ENCODE assay signal across 35 mouse cellular contexts in the genomic region with DNA sequence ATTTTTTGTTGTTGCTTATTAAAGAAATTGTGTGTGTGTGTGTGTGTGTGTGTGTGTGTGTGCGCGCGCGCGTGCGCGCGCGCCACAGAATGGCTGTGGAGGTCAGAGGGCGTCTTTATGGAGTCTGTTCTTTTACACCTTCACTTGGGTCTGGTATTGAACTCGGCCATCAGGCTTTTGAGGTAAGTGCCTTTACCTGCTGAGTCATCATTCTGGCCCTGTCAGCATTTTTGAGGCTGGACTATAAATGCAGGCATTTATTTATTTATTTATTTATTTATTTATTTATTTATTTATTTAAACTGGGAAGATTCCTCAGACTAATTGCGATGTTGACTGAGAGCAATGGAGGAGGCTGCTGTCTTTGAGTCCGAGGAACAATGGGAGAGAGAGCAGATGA.
"Had no signal": no experiment of that assay in that cellular context is flagged by ENCODE, and none has a peak within 500 bp of the region (broad histone marks: within the 10 kb centered on the region; RNA-seq: fewer than 3 reads in every experiment).

No protein-coding gene starts in this region.

- H3K9ac ChIP-seq: heart, embryonic 12.5 days; heart, embryonic 13.5 days; heart, embryonic 15.5 days; hindbrain, embryonic 12.5 days; hindbrain, embryonic 13.5 days; hindbrain, embryonic 14.5 days; hindbrain, embryonic 15.5 days; intestine, embryonic 15.5 days; kidney, embryonic 15.5 days had no signal

- DNase-seq: heart, postnatal 10 days; heart, postnatal 14 days; heart, postnatal 36 days; heart, postnatal 4 days; kidney, adult 11 months; kidney, adult 18-20 months; kidney, adult 2 months; kidney, adult 8-10 months; kidney, adult 9 months; kidney, postnatal 10 days; kidney, postnatal 14 days; kidney, postnatal 25 days; kidney, postnatal 36 days; kidney, postnatal 4 days; layer of hippocampus, adult 9-11 months; layer of hippocampus, postnatal 36 days had no signal

- H3K9me3 ChIP-seq: heart, embryonic 10.5 days; heart, embryonic 12.5 days; heart, embryonic 13.5 days; heart, embryonic 15.5 days; hindbrain, embryonic 10.5 days; hindbrain, embryonic 12.5 days; hindbrain, embryonic 13.5 days; hindbrain, embryonic 15.5 days; intestine, embryonic 15.5 days; kidney, embryonic 15.5 days had no signal

- H3K36me3 ChIP-seq: heart, embryonic 10.5 days; heart, embryonic 12.5 days; heart, embryonic 13.5 days; heart, embryonic 15.5 days; hindbrain, embryonic 12.5 days; hindbrain, embryonic 13.5 days; hindbrain, embryonic 15.5 days; intestine, embryonic 15.5 days had no signal

- ATAC-seq: hindbrain, embryonic 16.5 days; hindbrain, postnatal 0 days; inflammation-experienced regulatory T-cells, adult 6 months; intestine, embryonic 15.5 days; intestine, embryonic 16.5 days; intestine, postnatal 0 days had no signal

- H3K4me3 ChIP-seq: heart, embryonic 10.5 days; heart, embryonic 12.5 days; heart, embryonic 13.5 days; heart, embryonic 15.5 days; hindbrain, embryonic 10.5 days; hindbrain, embryonic 12.5 days; hindbrain, embryonic 13.5 days; hindbrain, embryonic 15.5 days; intestine, embryonic 15.5 days; kidney, embryonic 15.5 days; layer of hippocampus, adult 2 months had no signal

- H3K27ac ChIP-seq: heart, embryonic 10.5 days; heart, embryonic 13.5 days; heart, embryonic 15.5 days; hindbrain, embryonic 10.5 days; hindbrain, embryonic 12.5 days; hindbrain, embryonic 13.5 days; hindbrain, embryonic 14.5 days; hindbrain, embryonic 15.5 days; hindbrain, postnatal 0 days; intestine, embryonic 15.5 days; kidney, embryonic 15.5 days; kidney, postnatal 0 days; layer of hippocampus, adult 2 months had no signal

- H3K27me3 ChIP-seq: heart, embryonic 12.5 days; heart, embryonic 13.5 days; heart, embryonic 15.5 days; hindbrain, embryonic 12.5 days; hindbrain, embryonic 13.5 days; hindbrain, embryonic 15.5 days; intestine, embryonic 15.5 days; kidney, embryonic 15.5 days had no signal

- H3K4me2 ChIP-seq: heart, embryonic 11.5 days; heart, embryonic 12.5 days; heart, embryonic 13.5 days; heart, embryonic 15.5 days; hindbrain, embryonic 12.5 days; hindbrain, embryonic 13.5 days; hindbrain, embryonic 14.5 days; hindbrain, embryonic 15.5 days; intestine, embryonic 15.5 days; kidney, embryonic 15.5 days had no signal

- H3K4me1 ChIP-seq: intestine, embryonic 15.5 days had no signal
